Mouse (Mus musculus): ENCODE data around the gene Fam163a.

- TF ChIP-seq CTCF (IDR thresholded peaks at IDR 0.05; ENCODE audit: low read depth, low read length) (no peak), POLR2A (IDR thresholded peaks at IDR 0.05; ENCODE audit: extremely low read depth, insufficient read depth, low read length) (no peak)
Observed at GRCm38 (mm10) chr1:156203961-156204655, 718 bp downstream of the Fam163a start.
